Mouse (Mus musculus): Measurements from ENCODE around the gene Eif4g1.

Eif4g1 gene

DNA sequence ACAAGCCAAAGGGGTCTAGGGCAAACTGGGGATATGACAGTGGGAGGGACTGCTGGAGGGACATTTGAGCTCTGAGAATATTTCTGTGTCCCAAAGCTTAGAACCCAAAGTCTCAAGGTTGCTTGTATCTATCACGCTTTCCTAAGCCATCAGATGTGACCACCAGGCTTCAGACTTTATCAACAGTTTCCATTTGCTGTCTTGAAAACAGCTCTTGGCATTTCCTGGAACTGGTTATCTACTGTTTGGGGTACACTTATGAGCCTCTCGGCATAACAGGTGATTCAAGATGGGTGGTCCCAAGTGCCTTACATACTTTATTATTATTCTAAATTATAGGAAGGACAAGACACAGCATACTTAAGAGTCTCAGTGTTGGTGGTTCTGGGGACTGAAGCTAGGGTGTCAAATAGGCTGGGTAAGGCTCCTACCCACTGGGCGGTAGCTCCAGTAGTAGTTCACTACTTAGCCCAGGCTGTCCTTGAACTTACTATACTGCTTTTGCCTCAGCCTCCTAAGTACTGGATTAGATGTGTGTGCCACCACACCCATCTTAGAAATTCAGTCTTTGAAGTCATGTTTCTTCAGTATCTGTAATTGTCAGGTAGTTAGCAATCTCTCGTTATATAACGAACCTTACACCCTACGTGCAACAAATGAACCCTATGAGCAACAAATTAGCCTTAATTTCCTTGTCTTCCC lies 35.7 kb downstream of the Eif4g1 start:
- CTCF ChIA-PET, result no interaction called here

DNA sequence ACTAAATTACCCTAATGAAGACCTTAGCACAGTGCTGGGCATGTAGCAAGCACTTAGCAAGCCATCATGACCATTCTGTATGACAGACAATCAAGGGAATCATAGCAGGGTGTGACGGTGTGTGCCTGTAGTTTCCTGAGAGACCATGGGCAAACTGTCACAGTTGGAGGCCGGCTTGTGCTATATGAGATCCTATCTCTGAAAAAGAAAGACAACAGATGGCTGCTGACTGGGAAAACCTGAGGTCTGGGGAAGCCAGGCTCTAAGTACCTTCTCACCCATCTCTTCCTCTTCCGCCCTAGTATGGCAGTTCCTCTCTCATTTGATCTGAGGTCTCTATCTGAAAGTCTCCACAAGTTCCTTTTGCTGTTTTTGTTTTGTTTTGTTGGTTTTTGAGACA lies 37.7 kb downstream of the Eif4g1 start:
- CTCF ChIA-PET, result no interaction called here

DNA sequence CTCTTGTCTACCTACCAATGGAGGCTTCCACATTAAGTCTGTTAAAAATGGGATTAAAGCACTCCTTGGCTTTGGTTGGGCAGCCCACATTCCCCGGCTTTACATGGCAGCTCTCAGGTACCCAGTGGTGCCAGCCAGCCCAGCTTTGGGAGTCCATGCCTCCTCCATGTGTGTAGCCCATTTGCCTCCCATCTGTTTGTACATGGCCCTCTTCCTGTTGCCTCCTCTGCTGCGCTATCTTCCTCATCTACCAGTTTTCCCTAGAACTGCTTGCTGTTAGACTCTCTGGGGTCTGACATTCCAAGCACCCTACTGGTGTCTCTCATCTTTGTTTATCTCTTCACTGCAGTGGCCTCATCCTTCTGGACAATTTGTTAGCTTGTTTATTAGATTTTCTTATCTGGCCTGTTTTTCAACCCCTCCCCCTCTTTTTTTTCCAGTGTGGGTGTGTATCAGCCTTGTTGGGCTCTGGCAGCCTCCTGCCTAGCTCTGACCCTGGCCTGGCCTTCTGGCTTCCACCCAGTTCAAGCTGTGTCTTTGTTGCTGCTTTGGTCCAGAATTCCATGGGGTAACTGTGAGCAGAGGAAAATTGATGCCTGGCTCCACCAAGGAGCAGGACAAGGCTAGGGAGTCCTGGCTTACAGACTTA lies 38.4 kb downstream of the Eif4g1 start:
- CTCF ChIA-PET, result interaction anchor here (0.6 kb wide), 1 partner anchor 60 kb away, joined by 4 read pairs; no protein-coding TSS in a partner anchor

DNA sequence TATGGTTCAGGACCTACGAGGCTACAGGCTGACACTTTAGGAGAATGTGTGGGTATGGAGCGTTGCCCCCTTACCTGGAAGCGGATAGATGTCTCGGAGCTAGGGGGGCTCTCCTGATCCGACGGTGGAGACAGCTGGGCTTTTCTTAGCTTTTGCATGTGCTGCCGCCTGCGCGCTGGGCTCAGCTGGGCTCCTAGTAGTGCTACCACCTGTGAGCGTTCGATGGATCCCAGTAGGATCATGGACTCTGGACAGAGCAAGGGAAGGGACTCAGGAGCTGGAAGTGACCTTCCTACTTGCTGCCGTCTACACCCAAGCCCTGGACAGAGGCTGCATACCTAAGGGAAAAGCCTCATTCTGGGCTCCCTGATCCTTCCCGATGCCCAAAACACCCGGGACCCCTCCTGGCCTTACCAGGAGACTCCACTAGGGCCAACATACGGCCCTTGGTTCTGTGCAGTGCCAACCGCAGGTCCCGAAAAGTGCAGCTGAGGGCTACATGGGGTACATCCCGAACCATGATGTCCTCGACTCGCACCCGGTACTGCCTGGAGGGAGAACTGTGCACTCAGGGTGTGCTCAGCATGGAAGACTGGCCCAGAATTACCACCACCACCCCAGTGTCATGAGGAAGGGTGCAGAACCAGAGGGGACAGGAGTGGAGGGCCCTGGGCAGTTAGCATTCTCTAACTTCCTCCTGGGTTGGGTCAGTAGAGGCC lies 40.3 kb downstream of the Eif4g1 start:
- CTCF ChIA-PET, result interaction anchor here (0.8 to 1.9 kb wide), 2 partner anchors 54 to 57 kb away, joined by 3 to 8 read pairs; no protein-coding TSS in a partner anchor

DNA sequence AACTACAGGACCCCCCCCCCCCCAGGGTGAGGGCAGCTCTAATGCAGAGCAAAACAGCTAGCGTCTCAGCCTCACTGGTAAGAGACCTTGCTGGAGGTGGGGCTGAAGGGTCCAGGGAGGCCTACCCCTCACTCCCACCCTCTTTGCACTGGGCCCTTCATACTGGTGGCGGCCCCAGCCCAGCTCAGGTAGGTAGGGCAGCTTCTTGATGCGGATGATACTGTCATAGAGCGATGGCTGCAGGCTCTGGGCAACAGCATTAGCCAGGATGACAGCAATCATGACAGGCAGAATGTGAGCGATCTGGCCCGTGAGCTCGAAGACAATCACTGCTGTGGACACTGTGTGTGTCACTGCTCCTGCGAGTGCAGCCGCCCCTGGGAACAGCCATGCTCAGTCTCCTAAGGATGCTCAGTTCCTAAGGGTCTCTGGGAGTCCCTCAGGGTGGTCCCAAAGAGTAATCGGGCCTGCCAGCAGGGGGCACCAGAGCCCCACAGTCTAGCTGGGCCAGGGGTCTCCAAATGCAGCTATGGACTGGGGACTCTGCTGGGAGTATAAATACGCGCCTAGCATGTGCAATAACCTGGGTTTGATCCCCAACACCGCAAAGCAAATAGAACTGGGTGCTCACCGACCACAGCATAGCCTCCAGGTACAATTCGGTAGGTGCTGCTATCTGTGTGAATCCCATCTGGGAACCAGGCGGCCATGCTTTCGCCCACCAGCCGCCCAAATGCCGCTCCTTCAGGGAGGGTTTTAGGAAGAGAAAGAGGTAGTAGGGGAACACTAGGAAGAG lies 41.0 kb downstream of the Eif4g1 start:
- CTCF ChIA-PET, result interaction anchor here (0.8 to 1.9 kb wide), 2 partner anchors 53 to 56 kb away, joined by 3 to 8 read pairs; no protein-coding TSS in a partner anchor

DNA sequence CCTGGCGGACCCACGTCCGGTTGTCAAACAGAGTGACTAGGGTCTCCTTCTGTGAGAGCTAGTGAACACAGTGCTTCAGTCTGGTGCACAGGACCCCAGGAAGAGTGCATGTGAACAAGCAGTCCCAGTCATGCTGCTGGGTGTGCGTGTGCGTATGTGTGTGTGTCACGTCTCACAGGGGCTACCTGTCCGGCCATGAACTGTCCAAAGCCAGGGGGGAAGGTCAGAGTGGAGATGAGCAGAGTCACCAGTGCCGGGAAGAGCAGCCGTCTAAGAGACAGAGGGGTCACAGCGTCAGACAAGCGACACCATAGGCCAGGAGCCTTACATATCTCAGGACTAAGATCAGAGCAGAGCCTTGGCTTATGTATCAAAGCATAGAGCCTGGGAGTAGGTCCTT lies 42.3 kb downstream of the Eif4g1 start:
- CTCF ChIA-PET, result interaction anchor here (1.0 kb wide), 1 partner anchor 55 kb away, joined by 3 read pairs; no protein-coding TSS in a partner anchor

DNA sequence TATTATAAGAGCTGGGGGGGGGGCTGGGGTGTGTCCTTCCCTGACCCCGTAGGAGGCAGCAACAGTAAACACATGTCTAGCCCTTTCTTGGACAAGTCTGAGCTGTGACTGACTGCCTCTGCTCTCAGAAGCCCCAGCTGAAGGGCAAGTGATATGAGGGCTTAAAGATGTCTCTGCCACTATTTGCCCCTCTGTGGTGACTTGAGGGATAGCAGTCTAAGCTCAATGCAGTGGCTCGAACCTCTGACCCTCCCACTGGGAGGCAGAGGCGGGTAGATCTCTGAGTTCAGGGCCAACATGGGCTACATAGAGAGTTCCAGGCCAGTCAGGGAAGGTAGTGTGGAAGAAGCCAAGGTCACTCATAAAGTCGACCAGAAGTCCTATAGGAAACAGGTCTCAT lies 42.7 kb downstream of the Eif4g1 start:
- CTCF ChIA-PET, result interaction anchor here (1.0 kb wide), 1 partner anchor 54 kb away, joined by 3 read pairs; no protein-coding TSS in a partner anchor

DNA sequence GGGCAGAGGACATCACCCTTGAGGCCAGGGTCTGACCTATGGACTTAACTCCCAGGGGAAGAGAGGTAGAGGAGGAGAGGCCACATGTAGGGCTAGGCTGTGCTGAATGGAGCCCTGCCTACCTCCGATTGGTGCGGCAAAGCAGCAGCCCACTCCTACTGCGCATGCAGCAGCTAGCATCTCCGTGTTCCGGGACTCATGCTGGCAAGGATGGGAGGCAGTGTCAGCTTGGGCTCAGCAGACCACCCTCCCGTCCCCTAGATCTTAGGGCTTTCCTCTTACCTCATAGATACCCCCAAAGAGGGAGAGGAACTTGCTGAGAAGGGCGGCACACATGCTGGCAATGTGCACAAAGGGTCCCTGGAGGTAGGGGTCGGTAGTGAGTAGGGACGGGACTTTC lies 44.1 kb downstream of the Eif4g1 start:
- CTCF ChIA-PET, result no interaction called here

DNA sequence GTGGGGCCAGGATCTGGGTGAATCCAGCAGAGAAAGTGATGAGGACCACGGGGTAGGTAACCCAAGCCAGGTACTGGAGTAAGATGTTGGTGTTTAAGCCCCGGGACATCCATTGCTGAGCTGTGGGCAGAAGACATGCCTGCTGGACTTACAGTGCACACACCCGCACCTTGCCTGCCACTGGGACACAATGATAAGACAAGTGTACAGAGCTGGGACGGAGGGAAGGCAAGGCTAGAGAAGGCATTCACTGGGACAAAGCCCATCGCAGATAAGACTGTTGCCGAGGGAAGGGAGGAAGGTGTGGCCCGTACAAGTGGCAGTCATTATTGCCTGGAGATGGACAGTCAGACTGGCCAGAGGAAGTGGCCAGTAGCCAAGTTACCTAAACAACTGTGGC lies 44.8 kb downstream of the Eif4g1 start:
- CTCF ChIA-PET, result no interaction called here

DNA sequence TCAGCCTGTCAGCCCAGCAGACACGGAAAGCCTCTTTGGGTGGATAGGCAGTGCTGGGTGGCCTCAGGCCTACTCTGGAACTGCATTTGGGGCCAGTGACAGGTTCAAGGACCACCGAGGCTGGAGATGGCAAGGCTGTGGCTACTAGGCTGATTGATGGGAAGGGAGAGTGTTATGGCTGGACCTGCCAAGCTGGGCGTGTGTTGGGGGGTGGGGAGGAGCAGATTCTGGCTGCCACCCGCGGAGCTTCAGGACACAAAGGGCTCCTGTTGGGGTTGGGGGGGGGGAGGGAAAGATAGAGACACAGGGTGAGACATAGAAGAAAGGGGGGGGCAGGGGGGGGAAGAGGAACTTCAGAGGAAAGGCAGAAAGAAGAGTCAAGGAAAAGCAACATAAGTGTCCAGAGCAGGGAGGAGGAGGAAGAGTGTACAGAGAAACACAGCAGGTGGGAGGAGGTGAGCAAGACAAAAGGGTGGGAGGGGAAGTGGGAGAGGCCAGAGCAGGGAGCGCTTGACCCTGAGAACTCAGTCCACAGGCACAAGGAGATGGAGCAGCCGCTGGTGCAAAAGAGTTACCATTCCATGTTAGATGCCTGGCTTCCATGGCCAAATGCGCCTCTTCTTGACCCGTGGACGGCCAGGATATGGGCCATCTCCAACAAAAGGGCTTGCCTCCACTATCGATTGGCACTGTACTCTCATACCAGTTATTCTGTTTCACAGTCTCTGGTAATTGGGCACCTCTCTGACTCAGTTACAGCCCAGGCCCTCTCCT lies 46.4 kb downstream of the Eif4g1 start:
- CTCF ChIA-PET, result no interaction called here

DNA sequence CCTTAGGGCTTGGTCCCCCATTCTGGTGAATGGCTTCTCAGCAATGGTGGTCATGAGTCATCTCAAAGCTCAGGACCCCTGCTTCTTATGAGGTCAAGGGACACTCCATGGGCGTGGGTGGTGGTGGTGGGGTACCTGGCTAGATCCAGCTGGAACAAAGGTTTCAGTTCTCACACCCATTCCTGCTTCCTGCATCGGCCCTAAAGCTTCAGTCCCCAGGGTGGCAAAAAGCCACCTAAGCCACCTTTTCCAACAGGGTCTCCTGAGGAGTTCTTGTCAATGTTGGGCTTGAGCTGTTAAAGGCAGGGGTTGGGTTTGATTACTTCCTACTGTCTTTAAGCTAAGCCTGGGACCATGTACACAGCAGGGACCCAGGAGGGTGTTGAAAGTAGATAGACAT lies 47.0 kb downstream of the Eif4g1 start:
- CTCF ChIA-PET, result no interaction called here

DNA sequence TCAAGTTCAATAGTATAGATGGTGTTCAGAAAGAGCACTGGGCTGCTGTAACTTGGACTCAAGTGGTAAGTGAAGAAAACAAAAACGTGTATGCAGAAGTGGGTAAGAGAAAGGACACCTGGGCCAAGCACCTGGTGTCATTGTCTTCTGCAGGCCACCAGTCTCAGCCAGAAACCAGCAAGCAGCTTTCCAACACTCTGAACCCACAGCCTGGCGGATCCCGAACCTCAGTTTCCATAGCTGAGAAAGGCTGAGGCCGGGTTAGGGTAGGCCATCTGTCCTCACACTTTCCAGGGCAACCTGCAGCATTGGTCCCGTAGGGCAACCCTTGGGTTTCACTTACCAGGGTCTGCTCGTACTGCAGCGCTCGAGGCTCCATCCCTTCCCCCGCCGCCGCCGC lies 47.5 kb downstream of the Eif4g1 start:
- CTCF ChIA-PET, result no interaction called here

DNA sequence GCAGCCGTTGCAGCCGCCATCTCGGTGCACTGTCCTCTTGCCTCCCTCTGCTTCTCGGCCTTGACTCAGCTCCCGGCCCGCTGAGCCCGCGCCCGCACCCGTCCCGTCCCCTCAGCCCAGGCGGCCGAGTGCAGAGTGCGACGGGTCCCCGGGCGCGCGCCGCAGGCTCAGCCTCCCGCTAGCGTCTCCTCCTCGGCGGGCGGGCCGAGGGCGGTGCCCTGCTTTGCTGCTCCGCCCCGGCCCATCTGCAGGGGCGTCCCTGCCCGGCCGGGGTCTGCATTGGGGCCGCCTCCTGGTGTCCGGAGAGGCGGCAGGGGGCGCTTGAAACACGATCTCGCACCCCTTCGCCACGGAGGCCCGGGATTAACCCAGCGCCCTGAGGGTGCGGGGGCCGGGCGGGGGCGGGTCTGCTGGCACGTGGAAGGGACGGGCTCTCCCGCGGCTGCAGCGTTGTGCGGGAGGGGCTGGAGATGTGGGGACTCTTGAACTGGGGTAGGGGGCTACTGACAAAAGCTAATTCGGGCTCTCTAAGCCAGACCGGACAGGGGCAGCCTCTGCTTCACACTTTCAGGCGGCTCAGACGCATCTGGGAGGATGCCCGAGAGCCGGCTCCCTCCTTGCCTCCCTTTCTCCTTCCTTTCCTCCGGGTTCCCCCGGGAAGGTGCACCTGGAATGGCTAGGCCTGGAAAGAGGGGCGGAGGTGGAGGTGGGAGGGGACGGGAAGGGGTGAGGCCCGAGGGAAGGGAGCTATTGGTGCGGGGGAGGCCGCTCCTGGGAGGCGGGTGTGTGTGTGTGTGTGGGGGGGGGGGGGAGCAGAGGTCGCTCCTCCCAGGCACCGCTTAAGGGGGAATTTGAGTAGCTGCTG lies 48.1 kb downstream of the Eif4g1 start:
- CTCF ChIA-PET, result interaction anchor here (0.6 to 0.7 kb wide), 2 partner anchors 8 to 47 kb away, joined by 3 read pairs; no protein-coding TSS in a partner anchor

DNA sequence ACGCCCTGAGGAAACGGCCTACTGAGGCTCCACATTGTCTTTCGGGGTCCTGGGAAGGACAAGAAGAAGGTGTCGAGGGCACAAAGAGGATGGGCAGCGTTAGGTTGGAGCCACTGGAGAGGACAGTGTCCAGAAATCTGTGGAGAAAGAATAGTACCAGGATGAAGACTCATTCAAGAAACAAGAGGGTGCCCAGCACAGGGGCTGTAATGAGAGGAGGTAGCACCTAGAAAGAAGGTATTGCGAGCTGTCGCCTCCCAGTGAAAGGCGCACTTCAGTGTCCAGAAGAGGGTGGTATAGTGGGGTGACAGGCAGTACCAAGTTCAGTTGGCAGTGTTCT lies 48.7 kb downstream of the Eif4g1 start:
- CTCF ChIA-PET, result interaction anchor here (0.6 to 0.7 kb wide), 2 partner anchors 9 to 47 kb away, joined by 3 read pairs; no protein-coding TSS in a partner anchor

DNA sequence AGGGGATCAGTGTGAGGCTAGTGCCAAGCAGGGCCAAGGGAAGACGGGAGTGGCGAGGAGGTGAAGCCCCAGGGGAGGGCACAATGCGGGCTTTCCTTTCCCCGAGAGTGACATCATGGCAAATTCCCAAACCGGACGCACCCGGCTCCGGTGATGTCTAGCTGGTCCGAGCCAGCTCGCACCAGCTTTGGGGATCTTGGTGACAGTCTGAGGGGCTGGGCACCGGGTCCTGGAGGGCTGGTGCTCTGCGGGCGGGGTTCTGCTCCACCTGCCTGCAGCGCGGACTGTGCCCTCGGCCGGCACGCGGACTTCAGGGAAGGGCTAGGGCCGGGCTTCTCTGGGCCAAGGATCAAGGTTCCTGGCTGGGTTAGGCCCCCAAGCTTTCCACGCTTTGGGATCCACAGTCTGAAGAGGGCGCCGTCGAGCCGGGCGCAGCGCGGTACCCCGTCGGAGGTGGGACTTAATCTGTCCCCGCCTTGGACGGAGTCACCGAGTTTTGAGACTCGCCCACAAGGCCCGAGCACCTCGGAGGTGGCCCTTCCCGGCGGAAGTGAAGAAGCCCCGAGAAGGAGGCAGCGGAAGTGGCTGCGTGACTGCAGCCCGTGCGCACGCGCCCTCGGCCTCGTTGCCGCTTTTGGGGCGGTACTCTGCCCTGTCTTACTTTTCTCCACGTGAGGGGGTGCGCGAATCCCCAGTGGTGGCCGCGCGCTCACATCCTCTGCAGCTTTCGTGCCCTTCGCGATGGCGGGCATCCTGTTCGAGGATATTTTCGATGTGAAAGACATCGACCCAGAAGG lies 49.3 kb downstream of the Eif4g1 start, which contains the start of the genes Polr2h and Clcn2:
Gene Polr2h, plus strand, starts transcription at position 485 of the 797 bp plus-strand sequence.
Gene Clcn2, minus strand, starts transcription at position 566 of the 797 bp plus-strand sequence.
- CTCF ChIA-PET, result interaction anchor here (0.8 kb wide), 1 partner anchor 37 kb away, joined by 6 read pairs; no protein-coding TSS in a partner anchor

DNA sequence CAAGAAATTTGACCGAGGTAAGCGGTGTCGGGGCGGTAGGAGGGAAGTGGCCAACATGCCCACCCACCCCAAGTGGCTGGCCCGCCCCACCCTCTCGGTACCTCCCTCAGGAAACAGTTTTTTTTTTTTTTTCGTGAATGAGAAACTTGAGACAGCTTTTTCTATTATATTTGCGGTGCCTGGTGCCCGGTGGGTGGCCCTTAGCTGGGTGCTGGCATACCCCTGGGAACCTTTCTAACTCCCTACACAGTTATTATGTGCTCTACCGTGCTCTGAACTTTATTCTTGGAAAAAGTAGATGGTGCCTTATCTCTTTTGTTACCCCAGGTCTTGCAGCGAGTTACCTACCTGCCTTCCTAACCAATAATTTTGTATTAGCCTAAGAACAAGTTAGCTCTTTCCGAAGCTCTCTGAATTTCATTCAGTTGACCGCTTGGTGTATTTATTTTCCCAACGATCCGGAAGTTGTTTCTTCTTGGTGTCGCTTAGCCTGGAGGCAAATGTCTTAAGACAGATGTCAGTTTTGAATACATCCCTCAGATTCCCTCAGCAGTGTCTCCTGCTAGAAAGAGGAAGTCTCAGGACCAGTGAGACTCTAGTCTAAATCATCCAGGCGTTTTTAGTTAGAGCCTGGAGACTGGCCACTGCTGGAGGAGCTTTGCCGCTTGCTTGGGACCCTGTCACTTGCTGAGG lies 50.0 kb downstream of the Eif4g1 start:
- CTCF ChIA-PET, result interaction anchor here (0.8 kb wide), 1 partner anchor 36 kb away, joined by 6 read pairs; no protein-coding TSS in a partner anchor

DNA sequence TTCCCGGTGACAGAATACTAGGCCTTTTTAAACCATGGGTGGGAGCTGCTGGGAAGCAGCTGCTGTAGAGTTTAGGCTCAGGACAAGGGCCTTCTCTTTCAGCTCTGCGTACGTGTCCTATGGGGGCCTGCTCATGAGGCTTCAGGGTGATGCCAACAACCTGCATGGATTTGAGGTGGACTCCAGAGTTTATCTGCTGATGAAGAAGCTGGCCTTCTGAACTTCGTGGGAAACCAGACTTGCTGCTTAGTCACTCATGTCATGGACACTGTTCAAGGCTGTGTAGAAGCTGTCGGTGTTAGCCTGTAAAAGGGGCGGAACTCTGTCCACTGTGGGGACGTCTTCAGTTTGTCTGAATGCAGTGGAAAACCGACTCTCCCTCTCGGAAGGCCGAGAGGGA lies 53.7 kb downstream of the Eif4g1 start:
- CTCF ChIA-PET, result no interaction called here

DNA sequence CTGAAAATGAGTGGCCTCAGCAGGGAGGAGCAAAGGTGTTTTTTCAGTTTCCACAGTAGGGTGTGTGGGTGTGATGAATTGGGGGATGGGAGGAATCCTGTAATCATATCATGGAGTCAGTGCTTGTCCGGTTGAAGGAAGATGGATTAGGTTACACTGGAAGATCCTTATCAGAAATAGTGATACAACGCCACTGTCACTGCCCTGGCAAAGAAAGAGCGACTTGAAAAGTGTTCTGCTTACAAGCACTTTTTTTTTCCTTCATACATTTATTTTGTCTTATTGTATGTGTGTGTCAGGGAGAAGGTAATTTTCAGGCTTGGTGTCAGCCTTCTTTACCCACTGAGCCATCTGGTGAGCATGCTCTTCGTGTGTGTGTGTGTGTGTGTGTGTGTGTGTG lies 54.6 kb downstream of the Eif4g1 start:
- CTCF ChIA-PET, result no interaction called here
